Mouse (Mus musculus) effector memory CD4-positive, alpha-beta T cell, adult 5 months (primary cell): ENCODE data around the gene Il13ra2. TPM values are rescaled to one million over a fixed set of nuclear protein-coding genes. Genes with fewer than 3 reads are reported as not detected.

ENCODE experiments used
- polyA plus RNA-seq: library from polyadenylated mRNA; unstranded; fragments of 100-300 nt; shearing (Covaris generic); gene quantifications from one replicate; pipeline ENCODE4 v1.2.1, GENCODE M21; 2017

The Il13ra2 gene
- not detected for polyA plus RNA-seq

GRCm38 (mm10) chrX:147429129-147429528, at the start of gene Il13ra2:
Il13ra2 (minus strand) TSS chrX:147429192.

GRCm38 (mm10) chrX:147453610-147454009, 24.6 kb upstream of the Il13ra2 start, which contains the start of gene Vmn1r239-ps:
Vmn1r239-ps (minus strand) TSS chrX:147453710.

Other genes with a start within 250 kb of the Il13ra2 start
- gene Vmn1r239-ps, start 24.5 kb upstream of the Il13ra2 start, polyA plus RNA-seq: not detected
- not detected for gene Lrch2, start 124.9 kb upstream of the Il13ra2 start, polyA plus RNA-seq